ENCODE assay signal across 8 mouse cellular contexts in genomic region chr8:91069834-91070233, GRCm38 (mm10). TPM values are rescaled to one million over a fixed set of nuclear protein-coding genes. Genes with fewer than 3 reads are reported as not detected.
DNase-seq lines count a peak whose midpoint lies in the region; ATAC-seq and TF ChIP-seq lines count a peak whose summit lies in the region.

TSS of gene Rbl2 (plus strand) at chr8:91070057.

- no peak for TF ChIP-seq RAD21 in MEL (IDR thresholded peaks at IDR 0.05; ENCODE audit: low read depth, low read length)

- peak within 1 kb of the TSS; percentile 90 to 91 for H3K4me3 ChIP-seq in MEL (ENCODE audit: control insufficient read depth in 1 of 2, insufficient read depth in 1 of 2, low read depth in 2 of 2, low read length in 2 of 2)
- peak within 1 kb of the TSS; percentile 82 for H3K4me3 ChIP-seq in cerebellum, adult 2 months (replicated peaks; ENCODE audit: insufficient read depth, low read depth, low read length)
- peak within 1 kb of the TSS; percentile 72 for H3K4me3 ChIP-seq in forebrain, postnatal 0 days (ENCODE audit: low read depth, low read length)
- H3K4me3 ChIP-seq in lung, embryonic 15.5 days = peak within 1 kb of the TSS; percentile 81

- TF ChIP-seq EP300 in MEL (IDR thresholded peaks at IDR 0.05; ENCODE audit: low read depth in 1 of 2, low read length in 2 of 2) = 0 out of 4 replicates have a peak, but pooled peaks of 1 of the 2 experiments have one; percentile 18

- ATAC-seq in forebrain, postnatal 0 days = peak; percentile 98
- ATAC-seq in lung, embryonic 15.5 days (ENCODE audit: borderline replicate concordance, extremely low read depth, low FRiP score, low TSS enrichment) = peak; percentile 96

- H3K4me2 ChIP-seq in forebrain, postnatal 0 days (ENCODE audit: low read depth) = peak within 1 kb of the TSS; percentile 64
- peak within 1 kb of the TSS; percentile 66 for H3K4me2 ChIP-seq in lung, embryonic 15.5 days

- H3K36me3 ChIP-seq in MEL (ENCODE audit: control insufficient read depth in 1 of 2, insufficient read depth in 2 of 2, low read length in 2 of 2) = peaks cover 0 to 6% of the 10 kb centered on the region in 2 experiments; a peak in 1 of 4 replicates
- H3K36me3 ChIP-seq in forebrain, postnatal 0 days (ENCODE audit: insufficient read depth) = no peaks in the 10 kb centered on the region; the same call in 1 of the 2 replicates
- H3K36me3 ChIP-seq in lung, embryonic 15.5 days = no peaks in the 10 kb centered on the region

- H3K79me2 ChIP-seq in MEL (ENCODE audit: control insufficient read depth, insufficient read depth, low read length, poor library complexity) = peaks cover 6% of the 10 kb centered on the region

- TF ChIP-seq CTCF in MEL (IDR thresholded peaks at IDR 0.05 in 2 of 3, conservative IDR thresholded peaks at IDR 0.05 in 1 of 3; ENCODE audit: control insufficient read depth in 1 of 3, insufficient read depth in 1 of 3, low read depth in 2 of 3, low read length in 3 of 3, poor library complexity in 1 of 3, severe bottlenecking in 1 of 3) = no peak
- no peak for TF ChIP-seq CTCF in cerebellum, adult 2 months (IDR thresholded peaks at IDR 0.05; ENCODE audit: borderline replicate concordance, insufficient read depth, low read depth, low read length)
- no peak; the same call in 1 of the 2 replicates for TF ChIP-seq CTCF in forebrain, postnatal 0 days (IDR thresholded peaks at IDR 0.05; ENCODE audit: low read depth)

- peak within 1 kb of the TSS; percentile 47 for H3K27ac ChIP-seq in MEL (ENCODE audit: control insufficient read depth, low read depth, low read length)
- peak within 1 kb of the TSS; percentile 26 for H3K27ac ChIP-seq in cerebellum, adult 2 months (ENCODE audit: insufficient read depth, low read length)
- peak within 1 kb of the TSS; percentile 76 for H3K27ac ChIP-seq in forebrain, postnatal 0 days (ENCODE audit: low read depth, low read length)
- H3K27ac ChIP-seq in lung, embryonic 15.5 days = peak within 1 kb of the TSS; percentile 83

- under 1% methylated on average over 25 of the region's 25 CpGs for WGBS in cerebellum, adult 2 months
- WGBS in forebrain, postnatal 0 days = 3% methylated on average over 25 of the region's 25 CpGs
- under 1% methylated on average over 25 of the region's 25 CpGs for WGBS in lung, embryonic 15.5 days

- TF ChIP-seq POLR2A in MEL (IDR thresholded peaks at IDR 0.05; ENCODE audit: control insufficient read depth in 1 of 2, insufficient read depth in 1 of 2, low read depth in 1 of 2, low read length in 2 of 2, poor library complexity in 1 of 2) = 0 out of 4 replicates have a peak, but pooled peaks of 1 of the 2 experiments have one; percentile 19
- peak; percentile 41; the same call in 1 of the 2 replicates for TF ChIP-seq POLR2A in cerebellum, adult 2 months (IDR thresholded peaks at IDR 0.05; ENCODE audit: borderline replicate concordance, insufficient read depth, low read length)

- H3K4me1 ChIP-seq in MEL (ENCODE audit: control insufficient read depth in 1 of 2, insufficient read depth in 2 of 2, low read length in 2 of 2) = peaks cover 0 to 5% of the 10 kb centered on the region in 2 experiments; a peak in 2 of 4 replicates
- H3K4me1 ChIP-seq in cerebellum, adult 2 months (ENCODE audit: control insufficient read depth, insufficient read depth, low read length) = peaks cover 4% of the 10 kb centered on the region; the same call in 1 of the 2 replicates
- peaks cover 8% of the 10 kb centered on the region for H3K4me1 ChIP-seq in forebrain, postnatal 0 days (ENCODE audit: insufficient read depth)
- peaks cover 16% of the 10 kb centered on the region for H3K4me1 ChIP-seq in lung, embryonic 15.5 days

- H3K9ac ChIP-seq in MEL (ENCODE audit: control insufficient read depth, low read depth, low read length, poor library complexity, severe bottlenecking) = peak within 1 kb of the TSS; percentile 89
- peak within 1 kb of the TSS; percentile 79 for H3K9ac ChIP-seq in forebrain, postnatal 0 days
- peak within 1 kb of the TSS; percentile 82 for H3K9ac ChIP-seq in lung, embryonic 15.5 days

- H3K27me3 ChIP-seq in MEL (ENCODE audit: control insufficient read depth in 1 of 2, insufficient read depth in 2 of 2, low read length in 2 of 2) = no peaks in the 10 kb centered on the region
- no peaks in the 10 kb centered on the region for H3K27me3 ChIP-seq in cerebellum, adult 2 months (ENCODE audit: control insufficient read depth, insufficient read depth, low read length)
- no peaks in the 10 kb centered on the region for H3K27me3 ChIP-seq in forebrain, postnatal 0 days (ENCODE audit: insufficient read depth, low read length)
- no peaks in the 10 kb centered on the region for H3K27me3 ChIP-seq in lung, embryonic 15.5 days

- peak; percentile 95 for DNase-seq in MEL (ENCODE audit: low read depth, low spot score)
- DNase-seq in cerebellum, adult 2 months = peak; percentile 96
- DNase-seq in forebrain, postnatal 0 days = peak; percentile 95
- peak; percentile 95 for DNase-seq in heart, postnatal 4 days
- peak; percentile 95 for DNase-seq in layer of hippocampus, adult 8-10 months (ENCODE audit: low spot score in 2 of 2)
- DNase-seq in ovary, adult 18-20 months (ENCODE audit: low spot score) = peak; percentile 92
- peak; percentile 94 for DNase-seq in thymus, postnatal 0 days (ENCODE audit: low spot score)

- H3K9me3 ChIP-seq in MEL (replicated peaks; ENCODE audit: insufficient read depth, low read length) = no peaks in the 10 kb centered on the region
- no peaks in the 10 kb centered on the region for H3K9me3 ChIP-seq in forebrain, postnatal 0 days (ENCODE audit: low read length)
- H3K9me3 ChIP-seq in lung, embryonic 15.5 days = no peaks in the 10 kb centered on the region

TF ChIP-seq in MEL, 35 proteins besides CTCF, POLR2A, EP300 and RAD21:
- TF ChIP-seq ZNF384 (IDR thresholded peaks at IDR 0.05; ENCODE audit: low read depth, low read length) (peak; percentile 38; the same call in 1 of the 2 replicates), NELFE (IDR thresholded peaks at IDR 0.05; ENCODE audit: low read depth, low read length) (no peak; the same call in 1 of the 2 replicates), MEF2A (IDR thresholded peaks at IDR 0.05; ENCODE audit: extremely low read depth, insufficient replicate concordance, low read depth, low read length, poor library complexity, severe bottlenecking) (no peak), ZKSCAN1 (IDR thresholded peaks at IDR 0.05; ENCODE audit: low read depth, low read length) (no peak), KAT2A (conservative IDR thresholded peaks at IDR 0.05; ENCODE audit: low read depth, low read length) (peak; percentile 95), TBP (IDR thresholded peaks at IDR 0.05; ENCODE audit: low read depth, low read length) (peak; percentile 41; the same call in 1 of the 2 replicates), TCF12 (IDR thresholded peaks at IDR 0.05; ENCODE audit: low read depth, low read length) (peak; percentile 66), MYC (IDR thresholded peaks at IDR 0.05; ENCODE audit: low read depth, low read length) (no peak), USF1 (IDR thresholded peaks at IDR 0.05; ENCODE audit: low read depth, low read length) (0 out of 2 replicates have a peak, but pooled peaks have one; percentile 9), E2F4 (IDR thresholded peaks at IDR 0.05; ENCODE audit: borderline replicate concordance, low read depth, low read length) (no peak), MAFK (IDR thresholded peaks at IDR 0.05; ENCODE audit: borderline replicate concordance, low read depth, low read length) (no peak), TAL1 (IDR thresholded peaks at IDR 0.05; ENCODE audit: low read length) (no peak), USF2 (IDR thresholded peaks at IDR 0.05; ENCODE audit: borderline replicate concordance in 1 of 2, insufficient read depth in 1 of 2, low read depth in 1 of 2, low read length in 2 of 2) (no peak), CHD1 (IDR thresholded peaks at IDR 0.05; ENCODE audit: low read depth, low read length) (no peak), NRF1 (IDR thresholded peaks at IDR 0.05; ENCODE audit: insufficient read depth, low read depth, low read length, poor library complexity, severe bottlenecking) (0 out of 2 replicates have a peak, but pooled peaks have one; percentile 36), SIN3A (IDR thresholded peaks at IDR 0.05; ENCODE audit: low read length) (peak; percentile 97), ELF1 (IDR thresholded peaks at IDR 0.05; ENCODE audit: low read depth, low read length) (peak; percentile 85), CHD2 (IDR thresholded peaks at IDR 0.05; ENCODE audit: low read length) (no peak), MAZ (IDR thresholded peaks at IDR 0.05; ENCODE audit: low read depth, low read length) (no peak), BHLHE40 (IDR thresholded peaks at IDR 0.05; ENCODE audit: borderline replicate concordance, low read depth, low read length) (no peak), ETS1 (IDR thresholded peaks at IDR 0.05; ENCODE audit: low read depth, low read length) (no peak), HCFC1 (IDR thresholded peaks at IDR 0.05; ENCODE audit: low read depth, low read length) (peak; percentile 98), ZC3H11A (IDR thresholded peaks at IDR 0.05; ENCODE audit: low read depth, low read length) (no peak), SMC3 (IDR thresholded peaks at IDR 0.05; ENCODE audit: low read depth, low read length) (no peak), MYB (IDR thresholded peaks at IDR 0.05; ENCODE audit: low read depth, low read length) (no peak), MXI1 (IDR thresholded peaks at IDR 0.05; ENCODE audit: low read depth, low read length) (peak; percentile 74)
TF ChIP-seq in MEL: peak in this region for 10.

RNA-seq across cellular contexts. Expression of gene Rbl2, which starts in this region (rescaled TPM):
- total RNA-seq in MEL (2012; rRNA removed) = 2.9 and 4.0 TPM in 2 replicates
- 1 to 10 TPM in 1 of 2 experiments, not detected in 1; 8.4 TPM for polyA plus RNA-seq in MEL (2012; ENCODE audit: insufficient read depth in 1 of 2, insufficient read length in 2 of 2, low read depth in 1 of 2, low replicate concordance in 2 of 2, missing spikeins in 1 of 2)
- 38.1 and 39.5 TPM in 2 replicates for polyA plus RNA-seq in cerebellum, adult 2 months (2012; rRNA removed)
- total RNA-seq in forebrain, postnatal 0 days (2014; rRNA removed) = 28.9 and 35.1 TPM in 2 replicates
- polyA plus RNA-seq in forebrain, postnatal 0 days (2015; fragmentation: Nextera tagmentation; extraction: Ambion mirVana) = 8.7 and 13.3 TPM in 2 replicates
- 10 to 100 TPM; 17.6 to 18.8 TPM for total RNA-seq in heart, postnatal 4 days (2021)
- 10 to 100 TPM; 38.3 to 45.0 (median 42.1) TPM for total RNA-seq in layer of hippocampus, adult 8-10 months (2022)
- 15.7 and 18.4 TPM in 2 replicates for polyA plus RNA-seq in lung, embryonic 15.5 days (2015; fragmentation: Nextera tagmentation; extraction: Ambion mirVana)
- polyA plus RNA-seq in thymus, postnatal 0 days (2015; fragmentation: Nextera tagmentation; extraction: Ambion mirVana) = 26.4 and 28.6 TPM in 2 replicates

Comparison
In these comparisons a context has a peak if more than half of its experiments do, and no peak if none do; other contexts are left out.
1. Peak in every context shown above with its lines: DNase-seq, ATAC-seq, H3K4me3 ChIP-seq and H3K27ac ChIP-seq.
2. H3K27ac ChIP-seq: peak in every context shown above with its lines; median percentile 83 in lung, embryonic 15.5 days; 76 in forebrain, postnatal 0 days; 47 in MEL; 26 in cerebellum, adult 2 months.